Mouse (Mus musculus) v-Abl transformed pro-B cells (cell line): ENCODE measurements at regions not wholly inside any gene's neighbourhood (a gene's known extent, or its start where the extent isn't known, plus 50 kb on each side); places are given as distances from the start of the nearest gene placed in this dataset.

ENCODE experiments used
- in situ Hi-C, 2 experiments: fragments of 400-800 bp; cut with MboI; formaldehyde crosslinking; loops; one replicate each; pipeline ENCODE4 v1.15.1; 2025; ENCODE audit not compliant: unreplicated experiment in 2 of 2

GRCm38 (mm10) chr10:7271156-7271555 is 59.1 kb upstream of the Cnksr3 start:
- in situ Hi-C loops = no loop called here

- in situ Hi-C loops = no loop called here
These were observed 56.5 kb upstream of the Cnksr3 start for GRCm38 (mm10) chr10:7268386-7269033.

GRCm38 (mm10) chr10:7267903-7268302 is 55.9 kb upstream of the Cnksr3 start:
- in situ Hi-C loops = no loop called here

- in situ Hi-C loops = no loop called here
These were observed 55.1 kb upstream of the Cnksr3 start for GRCm38 (mm10) chr10:7267106-7267505.

GRCm38 (mm10) chr10:7265412-7265811 is 53.4 kb upstream of the Cnksr3 start:
- in situ Hi-C loops = no loop called here

- in situ Hi-C loops = no loop called here
These were observed 52.7 kb upstream of the Cnksr3 start for GRCm38 (mm10) chr10:7264721-7265120.
